Mouse (Mus musculus): Measurements from ENCODE around the gene Rrh. TPM values are rescaled to one million over a fixed set of nuclear protein-coding genes. Genes with fewer than 3 reads are reported as not detected.

Rrh gene
- polyA plus RNA-seq (2012; rRNA removed), result 0.59 and 1.2 TPM in 2 replicates

GRCm38 (mm10) chr3:129822206-129822775, at the start of gene Rrh:
Gene Rrh (minus strand): TSS chr3:129822587.
- DNase-seq (ENCODE audit: low read depth), result no peak
- TF ChIP-seq POLR2A (IDR thresholded peaks at IDR 0.05; ENCODE audit: borderline replicate concordance, extremely low read depth, insufficient read depth, insufficient read length, poor library complexity, severe bottlenecking) (no peak), CTCF (IDR thresholded peaks at IDR 0.05; ENCODE audit: borderline replicate concordance, extremely low read depth, insufficient read depth, insufficient read length) (no peak)

GRCm38 (mm10) chr3:129863698-129864097, 41.3 kb upstream of the Rrh start:
- TF ChIP-seq CTCF (IDR thresholded peaks at IDR 0.05; ENCODE audit: borderline replicate concordance, extremely low read depth, insufficient read depth, insufficient read length), result peak; percentile 61; the same call in 1 of the 2 replicates
- no peak for TF ChIP-seq POLR2A (IDR thresholded peaks at IDR 0.05; ENCODE audit: borderline replicate concordance, extremely low read depth, insufficient read depth, insufficient read length, poor library complexity, severe bottlenecking)
- DNase-seq (ENCODE audit: low read depth), result peak; percentile 9

DNA sequence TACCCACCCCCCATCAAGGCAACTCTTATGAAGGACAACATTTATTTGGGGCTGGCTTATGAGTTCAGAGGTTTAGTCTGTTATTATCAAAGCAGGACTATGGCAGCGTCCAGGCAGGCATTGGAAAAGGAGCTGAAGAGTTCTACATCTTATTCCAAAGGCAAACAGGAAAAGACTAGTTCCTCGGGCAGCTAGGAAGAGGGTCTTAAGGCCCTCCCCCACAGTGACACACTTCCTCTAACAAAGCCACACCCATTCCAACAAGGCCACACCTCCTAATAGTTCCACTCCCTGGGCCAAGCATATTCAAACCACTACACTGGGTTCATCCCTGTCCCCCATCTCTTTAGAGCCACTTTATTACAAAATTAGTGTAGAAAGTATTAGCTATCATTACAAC, 40.2 kb upstream of the Rrh start:
- TF ChIP-seq POLR2A (IDR thresholded peaks at IDR 0.05; ENCODE audit: borderline replicate concordance, extremely low read depth, insufficient read depth, insufficient read length, poor library complexity, severe bottlenecking), result no peak
- no peak for TF ChIP-seq CTCF (IDR thresholded peaks at IDR 0.05; ENCODE audit: borderline replicate concordance, extremely low read depth, insufficient read depth, insufficient read length)
- DNase-seq (ENCODE audit: low read depth), result no peak

DNA sequence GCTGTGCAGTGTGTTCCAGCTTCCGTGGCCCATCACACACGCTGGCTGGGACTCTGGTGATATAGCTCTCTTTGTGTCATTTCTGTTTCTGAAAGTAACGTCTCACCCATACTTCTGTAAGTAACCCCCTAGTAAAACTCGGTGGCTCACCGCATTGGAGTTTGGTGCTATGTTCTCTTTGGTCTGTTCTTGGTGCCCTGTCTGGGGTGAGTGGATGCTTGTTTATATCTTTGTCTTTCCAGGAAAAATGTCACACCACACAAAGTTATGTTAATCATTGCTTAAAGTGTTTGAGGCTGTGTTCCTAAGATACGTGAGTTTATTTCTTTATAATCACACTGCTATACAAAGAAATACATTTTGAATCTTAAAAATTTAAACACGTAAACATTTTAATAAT, 24.5 kb upstream of the Rrh start:
- no peak for DNase-seq (ENCODE audit: low read depth)
- TF ChIP-seq POLR2A (IDR thresholded peaks at IDR 0.05; ENCODE audit: borderline replicate concordance, extremely low read depth, insufficient read depth, insufficient read length, poor library complexity, severe bottlenecking) (no peak), CTCF (IDR thresholded peaks at IDR 0.05; ENCODE audit: borderline replicate concordance, extremely low read depth, insufficient read depth, insufficient read length) (no peak)

GRCm38 (mm10) chr3:129845868-129846267, 23.5 kb upstream of the Rrh start:
- DNase-seq (ENCODE audit: low read depth), result no peak
- TF ChIP-seq POLR2A (IDR thresholded peaks at IDR 0.05; ENCODE audit: borderline replicate concordance, extremely low read depth, insufficient read depth, insufficient read length, poor library complexity, severe bottlenecking), result no peak
- TF ChIP-seq CTCF (IDR thresholded peaks at IDR 0.05; ENCODE audit: borderline replicate concordance, extremely low read depth, insufficient read depth, insufficient read length), result no peak

DNA sequence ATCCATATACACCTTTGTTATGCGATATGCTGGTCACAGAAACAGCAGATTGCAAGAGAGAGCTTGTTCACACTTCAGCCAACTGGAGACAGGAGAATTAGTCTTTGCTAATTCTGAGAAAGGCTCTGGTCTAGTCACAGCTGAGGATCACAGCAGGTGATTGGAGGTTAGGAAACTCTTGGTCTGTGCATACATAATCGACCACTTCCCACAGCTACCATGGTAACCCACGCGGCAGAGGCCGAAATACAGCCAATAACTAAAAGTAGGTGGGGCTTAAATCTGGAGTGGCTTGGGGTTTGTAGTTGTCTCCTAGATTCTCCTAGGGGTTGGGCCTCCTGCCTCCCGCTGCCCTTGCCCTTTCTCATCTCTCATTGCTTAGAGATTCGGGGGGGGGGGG, 15.6 kb upstream of the Rrh start:
- TF ChIP-seq POLR2A (IDR thresholded peaks at IDR 0.05; ENCODE audit: borderline replicate concordance, extremely low read depth, insufficient read depth, insufficient read length, poor library complexity, severe bottlenecking) (no peak), CTCF (IDR thresholded peaks at IDR 0.05; ENCODE audit: borderline replicate concordance, extremely low read depth, insufficient read depth, insufficient read length) (no peak)

GRCm38 (mm10) chr3:129836965-129837364, 14.6 kb upstream of the Rrh start:
- DNase-seq (ENCODE audit: low read depth), result no peak
- no peak for TF ChIP-seq CTCF (IDR thresholded peaks at IDR 0.05; ENCODE audit: borderline replicate concordance, extremely low read depth, insufficient read depth, insufficient read length)
- no peak for TF ChIP-seq POLR2A (IDR thresholded peaks at IDR 0.05; ENCODE audit: borderline replicate concordance, extremely low read depth, insufficient read depth, insufficient read length, poor library complexity, severe bottlenecking)

More for the DNA sequence above, 15.6 kb upstream of the Rrh start:
- no peak for DNase-seq (ENCODE audit: low read depth)

DNA sequence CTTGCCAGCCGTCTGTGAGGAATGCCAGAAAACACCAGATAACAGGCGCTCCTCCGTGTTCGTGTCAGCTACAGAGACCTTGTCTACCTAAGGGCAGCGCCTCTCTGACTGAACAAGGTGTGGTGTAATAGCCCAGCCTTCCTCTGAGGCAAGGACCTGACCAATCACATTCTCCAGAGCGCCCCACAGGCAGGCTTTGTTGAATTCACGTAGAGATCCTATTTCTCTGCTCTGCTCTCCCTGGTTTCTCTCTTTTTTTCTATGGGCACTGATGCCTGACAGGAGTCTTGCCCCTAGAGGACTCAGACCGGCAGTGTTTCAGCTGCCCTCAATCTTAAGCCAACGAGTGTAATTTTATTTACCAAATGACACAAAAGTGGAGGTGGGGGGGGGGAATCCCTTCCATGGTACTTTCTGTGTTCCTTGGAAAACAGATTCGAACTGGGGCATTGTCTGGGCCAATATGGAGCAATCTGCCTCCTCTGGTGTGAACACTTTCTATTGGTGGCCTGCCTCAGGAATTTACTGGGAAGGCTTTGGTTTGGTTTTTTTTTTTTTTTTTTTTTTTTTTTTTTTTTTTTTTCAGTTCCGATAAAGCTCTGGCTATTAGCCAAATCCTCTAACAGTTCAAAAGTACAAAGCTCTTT, 13.8 kb upstream of the Rrh start:
- peak; percentile 13 for DNase-seq (ENCODE audit: low read depth)
- TF ChIP-seq POLR2A (IDR thresholded peaks at IDR 0.05; ENCODE audit: borderline replicate concordance, extremely low read depth, insufficient read depth, insufficient read length, poor library complexity, severe bottlenecking) (no peak), CTCF (IDR thresholded peaks at IDR 0.05; ENCODE audit: borderline replicate concordance, extremely low read depth, insufficient read depth, insufficient read length) (no peak)

DNA sequence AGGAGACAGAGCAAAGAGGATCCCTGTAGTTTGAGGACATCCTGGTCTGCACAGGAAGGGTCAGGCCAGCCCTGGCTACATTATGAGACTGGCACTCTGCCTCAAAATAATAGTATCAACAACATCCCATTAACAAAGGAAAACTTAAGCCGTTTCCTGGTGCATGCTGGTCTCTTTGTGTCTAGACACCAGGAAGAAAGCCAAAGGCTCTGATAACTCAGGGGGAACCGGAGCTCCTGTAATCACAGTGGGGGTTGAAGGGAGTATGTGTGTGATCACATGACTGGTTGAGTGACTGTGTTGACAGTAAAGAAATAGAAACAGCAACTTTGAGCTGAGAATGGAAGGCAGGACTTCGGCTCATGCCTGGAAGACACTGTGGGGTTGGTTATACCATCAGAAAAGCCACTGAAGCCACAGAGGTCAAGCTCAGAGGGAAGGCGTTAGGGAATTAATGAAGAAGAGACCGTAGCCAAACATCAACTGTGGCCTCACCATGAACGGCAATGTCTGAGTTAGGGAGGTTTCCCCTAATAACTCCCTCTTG, 13.1 kb upstream of the Rrh start, which contains the start of gene Cfi:
Cfi (plus strand) TSS at position 497 of the 547 bp plus-strand sequence.
- TF ChIP-seq POLR2A (IDR thresholded peaks at IDR 0.05; ENCODE audit: borderline replicate concordance, extremely low read depth, insufficient read depth, insufficient read length, poor library complexity, severe bottlenecking), result no peak
- TF ChIP-seq CTCF (IDR thresholded peaks at IDR 0.05; ENCODE audit: borderline replicate concordance, extremely low read depth, insufficient read depth, insufficient read length), result no peak
- no peak for DNase-seq (ENCODE audit: low read depth)

- TF ChIP-seq CTCF (IDR thresholded peaks at IDR 0.05; ENCODE audit: borderline replicate concordance, extremely low read depth, insufficient read depth, insufficient read length), result no peak
- peak; percentile 73 for TF ChIP-seq POLR2A (IDR thresholded peaks at IDR 0.05; ENCODE audit: borderline replicate concordance, extremely low read depth, insufficient read depth, insufficient read length, poor library complexity, severe bottlenecking)
- peak; percentile 99 for DNase-seq (ENCODE audit: low read depth)
These were observed 8.7 kb upstream of the Rrh start, which contains the start of gene Gar1 for GRCm38 (mm10) chr3:129831035-129831568. Gene Gar1 (minus strand): TSS chr3:129831396.

- TF ChIP-seq CTCF (IDR thresholded peaks at IDR 0.05; ENCODE audit: borderline replicate concordance, extremely low read depth, insufficient read depth, insufficient read length), result no peak
- no peak for TF ChIP-seq POLR2A (IDR thresholded peaks at IDR 0.05; ENCODE audit: borderline replicate concordance, extremely low read depth, insufficient read depth, insufficient read length, poor library complexity, severe bottlenecking)
- DNase-seq (ENCODE audit: low read depth), result no peak
These were observed 8.2 kb upstream of the Rrh start for GRCm38 (mm10) chr3:129830626-129831025.

Measured in brain, embryonic 14.5 days (tissue).